Mouse (Mus musculus): Measurements from ENCODE around the gene Gpat3.

Gpat3 gene

DNA sequence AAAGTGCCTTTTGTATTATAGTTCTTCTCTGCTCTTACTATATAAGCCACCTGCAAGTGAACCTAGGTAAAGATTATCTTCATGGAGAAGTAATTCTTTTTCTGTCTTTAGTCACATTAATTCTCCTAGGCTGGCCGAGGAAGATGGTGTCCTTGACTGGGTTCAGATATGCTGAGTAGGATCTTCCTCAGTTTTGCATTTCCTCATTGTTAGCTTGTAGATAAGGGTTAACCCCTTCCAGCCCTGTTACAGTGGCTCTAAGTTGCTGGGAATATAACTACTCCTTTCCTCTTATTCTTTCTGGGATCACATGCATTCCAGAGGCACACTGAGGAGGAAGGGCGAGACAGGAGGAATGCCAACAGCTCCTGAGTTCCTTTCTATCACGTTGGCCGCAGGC lies 15.6 kb downstream of the Gpat3 start:
- no peak for DNase-seq (ENCODE audit: low spot score)

DNA sequence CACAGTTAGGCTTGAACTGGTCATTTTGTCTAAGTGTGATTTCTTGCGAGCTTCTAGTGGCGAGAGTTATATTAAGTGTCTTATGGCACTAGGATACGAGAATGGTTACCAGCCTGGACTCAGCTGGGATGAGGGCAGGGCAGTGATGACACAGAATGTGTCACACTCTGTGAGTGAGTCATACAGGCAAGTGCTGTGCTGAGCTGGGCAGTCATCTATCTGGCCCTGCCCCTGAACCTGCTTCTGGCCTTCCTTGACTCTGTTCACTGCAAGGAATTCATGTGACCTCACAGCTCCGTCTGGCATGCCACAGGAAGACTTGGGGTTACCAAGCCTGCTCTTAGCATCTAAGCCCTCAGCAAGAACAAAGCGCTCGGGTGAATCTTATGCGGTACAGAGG lies 16.3 kb downstream of the Gpat3 start:
- no peak for DNase-seq (ENCODE audit: low spot score)

DNA sequence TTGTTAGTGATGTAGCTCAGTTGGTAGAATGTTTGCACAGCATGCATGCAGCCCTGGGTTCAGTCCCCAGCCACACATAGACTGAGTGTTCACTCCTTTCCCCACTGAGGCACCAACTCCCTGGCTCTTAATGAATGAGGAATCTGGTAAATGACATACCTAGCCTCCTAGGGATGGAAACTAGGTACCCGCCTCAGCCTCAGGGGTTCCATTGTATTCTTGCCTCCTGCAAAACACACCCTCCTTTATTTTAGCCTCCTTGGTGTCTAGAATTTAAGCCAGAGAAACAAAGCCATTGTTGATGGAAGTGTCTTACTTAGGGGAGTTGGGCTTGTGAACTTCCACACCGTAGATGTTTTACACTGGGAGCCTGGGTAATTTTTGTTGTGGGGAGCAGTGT lies 17.6 kb downstream of the Gpat3 start:
- no peak for DNase-seq (ENCODE audit: low spot score)

DNA sequence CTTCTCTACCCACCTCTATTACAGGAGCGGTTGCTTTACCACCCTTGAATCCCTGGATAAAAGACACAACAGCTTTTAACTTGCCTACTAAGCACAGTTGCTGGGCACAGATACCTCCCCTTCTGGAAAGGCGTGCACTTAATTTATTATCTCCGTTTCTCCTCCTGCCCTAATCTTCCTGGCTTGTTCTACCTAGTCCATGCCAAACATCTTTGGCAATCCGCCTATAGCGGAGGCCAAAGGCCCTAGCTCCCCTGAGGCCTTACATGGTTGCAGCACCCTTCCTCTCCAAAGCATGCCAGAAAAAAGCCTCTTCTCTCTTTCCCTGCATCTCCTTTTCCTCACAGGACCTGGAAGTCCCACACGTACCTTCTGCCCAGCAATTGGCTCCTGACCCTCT lies 18.9 kb downstream of the Gpat3 start:
- no peak for DNase-seq (ENCODE audit: low spot score)

DNA sequence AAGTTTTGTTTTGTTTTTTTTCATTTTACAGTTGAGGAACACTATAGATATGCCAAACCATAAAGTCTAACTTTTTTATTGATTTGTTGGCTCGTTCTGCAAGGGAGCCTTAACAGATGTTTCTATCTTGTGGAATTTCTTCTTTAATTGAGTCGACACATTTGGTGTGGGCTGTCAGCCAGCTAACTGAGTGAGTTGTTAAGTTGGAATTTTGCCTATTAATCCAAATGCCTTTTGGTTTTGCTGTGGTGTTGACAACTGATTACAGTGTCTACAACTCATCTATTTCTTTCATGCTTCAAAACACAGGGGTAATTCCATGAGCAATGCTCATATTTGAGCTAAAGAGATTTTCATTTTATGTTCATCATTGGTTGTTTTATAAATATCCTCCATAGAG lies 20.7 kb downstream of the Gpat3 start:
- no peak for DNase-seq (ENCODE audit: low spot score)

DNA sequence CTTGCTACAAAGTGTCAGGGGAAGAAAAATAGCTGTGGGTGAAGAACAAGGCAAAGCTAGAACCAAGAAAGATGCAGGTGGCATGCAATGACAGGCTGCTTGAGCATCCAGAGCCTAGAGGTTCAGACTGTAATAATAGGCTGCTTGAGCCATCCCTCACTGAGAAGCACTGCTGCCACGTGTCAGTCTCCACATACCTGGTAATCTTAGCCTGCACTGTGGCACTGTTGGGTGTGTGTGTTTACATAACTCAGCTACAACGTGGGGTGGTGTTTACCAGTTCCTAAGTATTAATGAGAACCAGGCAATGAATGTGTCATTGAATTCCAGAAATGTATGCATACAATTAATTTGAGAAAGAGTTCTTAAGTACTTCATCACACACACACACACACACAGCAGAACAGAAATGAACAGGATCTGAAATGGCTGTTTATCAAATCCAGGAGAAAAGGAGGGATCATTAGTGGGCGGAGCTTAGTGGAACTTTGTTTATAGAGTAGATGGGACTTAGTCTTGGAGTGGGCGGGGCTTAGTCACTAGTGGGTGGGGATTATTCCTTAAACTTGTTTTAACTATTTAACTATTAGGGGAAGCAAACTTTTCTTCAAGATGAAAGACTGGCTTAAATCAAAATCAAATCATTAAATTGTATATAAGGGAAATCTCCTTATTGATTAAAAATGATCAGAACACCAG lies 23.8 kb downstream of the Gpat3 start:
- no peak for DNase-seq (ENCODE audit: low spot score)

DNA sequence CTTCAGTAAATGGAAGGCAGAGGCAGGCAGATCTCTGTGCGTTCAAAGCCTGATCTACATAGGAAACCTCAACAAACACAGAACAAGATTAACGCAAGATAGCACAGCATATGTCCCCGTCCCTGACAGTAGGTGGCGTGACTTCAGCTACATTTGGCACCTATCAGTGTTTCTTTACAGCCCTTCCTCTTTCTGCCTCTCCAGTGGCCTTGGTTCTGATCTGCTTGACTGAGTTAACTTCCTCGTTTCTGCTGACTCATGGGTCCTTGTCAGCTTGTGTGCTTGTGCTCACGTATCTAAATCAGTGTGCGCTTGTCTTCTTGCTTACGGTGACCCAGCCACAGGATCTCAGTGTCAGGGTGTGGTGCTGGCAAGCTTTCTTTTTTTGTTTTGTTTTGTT lies 26.5 kb downstream of the Gpat3 start:
- peak; percentile 27 for DNase-seq (ENCODE audit: low spot score)

DNA sequence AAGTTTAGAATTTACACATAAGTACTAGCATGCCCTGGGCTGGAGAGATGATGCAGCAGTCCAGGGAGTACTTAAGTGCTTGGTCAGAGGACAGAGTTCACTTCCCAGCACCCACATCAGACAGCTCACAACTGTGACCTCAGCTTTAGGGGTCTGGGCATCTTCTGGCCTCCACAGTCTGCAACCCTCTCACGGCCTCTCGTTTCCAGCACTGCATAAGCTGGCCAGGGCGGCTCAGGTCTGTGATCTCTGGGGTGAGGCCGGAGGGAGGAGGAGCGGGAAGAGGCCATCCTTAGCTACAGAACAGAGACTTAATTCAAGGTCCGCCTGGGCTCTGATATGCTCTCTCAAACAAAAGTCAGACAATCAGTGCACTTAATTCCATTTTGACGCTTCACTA lies 29.2 kb downstream of the Gpat3 start:
- no peak for DNase-seq (ENCODE audit: low spot score)

DNA sequence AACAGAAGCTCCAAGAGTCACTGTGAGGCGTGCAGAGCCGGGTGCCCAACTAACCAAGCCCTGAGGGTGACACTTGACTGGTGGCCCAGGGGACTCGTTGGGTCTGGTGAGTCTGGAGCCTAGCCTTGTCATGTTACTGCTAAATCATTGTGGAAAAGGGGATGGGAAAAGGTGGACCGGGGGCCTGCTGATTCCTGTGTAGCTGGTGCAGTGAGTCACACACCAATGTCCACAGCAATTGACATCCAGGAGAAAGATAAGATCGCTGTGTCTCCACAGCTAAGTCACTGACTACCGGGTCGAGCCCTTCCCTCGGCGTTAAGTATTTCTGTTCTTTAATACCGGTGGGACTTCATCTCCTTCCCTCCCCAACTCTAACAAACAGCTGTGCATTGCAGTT lies 29.7 kb downstream of the Gpat3 start:
- DNase-seq (ENCODE audit: low spot score), result no peak

DNA sequence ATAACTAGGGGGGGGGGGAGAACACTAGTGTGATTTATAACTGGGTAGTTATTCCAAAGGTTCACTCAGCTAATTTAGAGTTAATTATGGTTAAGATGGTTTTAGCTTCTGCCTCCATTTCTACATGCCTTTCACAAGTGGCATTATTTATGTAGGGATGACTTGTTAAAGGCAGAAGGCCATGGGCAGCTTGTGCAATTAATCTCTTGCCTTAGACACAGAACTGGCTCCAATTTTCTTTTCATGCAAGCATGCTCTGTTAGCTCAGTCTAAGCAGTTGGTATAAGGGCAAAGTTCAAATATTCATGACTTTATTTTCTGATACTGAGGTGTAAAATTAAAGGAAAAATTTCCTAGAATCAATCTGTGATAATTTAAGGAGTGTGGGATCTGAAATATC lies 31.5 kb downstream of the Gpat3 start:
- no peak for DNase-seq (ENCODE audit: low spot score)

DNA sequence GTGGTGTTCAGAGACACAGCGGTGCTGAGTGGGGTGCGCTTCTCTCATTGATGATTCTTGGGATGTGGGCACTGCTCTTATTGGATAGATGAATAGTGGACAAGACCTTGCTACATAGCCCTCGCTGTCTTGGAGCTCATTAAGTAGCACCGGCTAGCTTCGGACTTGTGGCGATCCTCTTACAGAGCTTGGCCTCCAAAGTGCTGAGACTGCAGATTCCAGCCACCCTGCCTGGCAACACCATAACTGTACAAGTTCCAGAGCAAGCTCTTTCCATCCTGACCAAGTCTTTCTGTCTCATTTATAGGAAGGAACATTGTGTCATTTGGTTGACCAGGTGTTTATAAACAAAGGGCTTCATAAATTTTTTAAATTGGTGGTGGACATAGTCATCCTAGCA lies 39.7 kb downstream of the Gpat3 start:
- DNase-seq (ENCODE audit: low spot score), result no peak

DNA sequence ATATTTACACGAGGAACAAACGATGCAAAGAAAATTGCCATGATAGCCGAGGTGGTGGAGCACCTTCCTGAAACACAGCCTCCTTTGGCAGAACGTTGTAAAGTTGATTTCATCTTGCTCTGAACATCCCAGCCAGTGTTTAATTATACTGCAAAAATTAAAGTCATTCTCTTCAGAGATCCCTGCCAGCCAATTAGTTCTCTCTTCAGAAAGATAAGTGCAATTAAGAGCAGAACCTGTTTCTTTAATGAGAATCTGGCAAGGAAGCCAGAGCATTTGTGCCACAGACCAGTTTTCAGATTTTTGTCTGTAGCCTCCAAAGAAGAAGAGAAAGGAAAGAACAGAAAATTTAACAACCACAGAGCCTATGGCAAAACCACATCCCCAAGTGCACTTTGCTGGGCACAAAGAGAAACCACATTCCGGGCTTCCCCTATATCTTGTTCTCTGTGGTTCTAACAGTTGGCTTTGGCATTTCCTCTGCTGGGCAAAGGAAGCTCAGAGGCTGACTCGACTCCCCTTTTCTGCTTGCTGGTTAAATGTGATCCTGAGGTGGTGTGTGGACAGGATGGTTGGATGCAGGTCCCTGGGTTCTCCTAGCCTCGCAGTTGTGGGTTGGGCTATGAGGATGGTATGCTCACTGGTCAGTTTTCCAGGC lies 40.9 kb downstream of the Gpat3 start:
- peak; percentile 41 for DNase-seq (ENCODE audit: low spot score)

DNA sequence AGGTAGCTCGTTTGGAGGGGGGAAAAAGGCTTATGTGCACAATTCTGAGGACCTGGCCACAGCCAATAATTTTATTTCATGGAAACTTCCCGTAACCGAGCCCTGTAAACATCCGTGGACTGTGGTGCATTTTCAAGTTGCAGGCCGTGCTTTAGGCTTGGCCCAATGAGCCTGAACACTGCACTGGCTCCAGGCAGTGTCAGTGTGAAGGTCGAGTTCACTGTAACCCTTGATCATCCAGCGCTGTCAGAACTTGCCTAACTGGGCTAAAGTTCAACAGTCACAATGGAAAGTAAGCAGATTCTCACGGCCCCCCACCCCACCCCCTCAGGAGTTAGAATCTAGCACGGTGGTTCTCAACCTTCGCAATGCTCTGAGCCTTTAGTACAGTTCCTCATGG lies 50.7 kb downstream of the Gpat3 start:
- DNase-seq (ENCODE audit: low spot score), result no peak

DNA sequence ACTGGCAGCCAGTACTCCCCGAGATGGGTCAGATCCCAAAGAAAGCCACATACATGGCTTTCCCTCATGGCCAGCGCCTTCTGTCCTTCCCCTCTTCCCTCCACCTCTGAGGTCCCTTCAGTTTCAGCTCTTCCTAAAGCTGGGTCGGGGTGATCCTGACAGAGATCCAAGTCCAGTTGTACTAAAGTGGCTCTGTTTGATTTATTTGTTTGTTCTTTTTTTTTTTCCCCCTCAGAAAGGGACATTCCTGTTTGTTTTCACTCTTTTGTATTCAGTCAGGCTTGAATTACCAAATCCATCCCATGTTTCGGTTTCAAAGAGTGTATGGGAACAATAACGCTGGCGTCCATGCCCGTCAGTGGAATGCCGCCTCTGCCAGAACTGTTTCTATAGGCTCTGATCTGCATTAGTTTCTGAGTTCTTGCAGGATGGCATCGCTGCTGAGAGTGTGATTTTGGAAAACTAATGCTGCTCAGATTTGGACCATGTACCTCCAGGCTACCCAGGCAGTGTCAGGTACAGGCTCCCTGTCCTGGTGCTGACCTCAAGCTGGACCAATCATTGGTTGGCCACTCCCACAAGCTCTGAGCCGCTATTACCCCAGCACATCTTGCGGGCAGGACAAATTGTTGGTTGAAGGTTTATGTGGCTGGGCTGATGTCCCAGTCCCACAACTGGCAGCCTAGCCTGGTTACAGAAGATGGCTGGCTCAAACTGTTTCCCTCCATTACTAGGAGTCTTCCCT lies 54.4 kb downstream of the Gpat3 start:
- no peak for DNase-seq (ENCODE audit: low spot score)

DNA sequence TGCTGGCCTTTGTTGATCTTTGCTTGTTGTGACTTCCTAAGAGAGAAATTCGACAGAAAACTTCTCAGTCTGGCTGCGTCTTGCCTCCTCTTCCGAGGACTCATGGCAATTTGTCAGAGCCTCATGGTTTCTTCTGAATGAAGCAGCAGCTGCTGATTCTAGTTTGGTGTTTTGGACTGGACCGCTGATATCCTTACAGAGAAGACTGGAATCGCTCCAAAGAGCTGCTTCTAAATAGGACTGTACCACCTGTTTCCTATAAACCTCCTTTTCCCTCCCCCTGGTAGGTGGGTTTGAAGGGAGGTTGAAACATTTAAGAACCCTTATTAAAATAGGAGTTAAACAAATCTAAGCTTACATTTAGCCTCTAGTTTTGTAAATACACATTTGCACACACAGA lies 55.5 kb downstream of the Gpat3 start:
- no peak for DNase-seq (ENCODE audit: low spot score)

DNA sequence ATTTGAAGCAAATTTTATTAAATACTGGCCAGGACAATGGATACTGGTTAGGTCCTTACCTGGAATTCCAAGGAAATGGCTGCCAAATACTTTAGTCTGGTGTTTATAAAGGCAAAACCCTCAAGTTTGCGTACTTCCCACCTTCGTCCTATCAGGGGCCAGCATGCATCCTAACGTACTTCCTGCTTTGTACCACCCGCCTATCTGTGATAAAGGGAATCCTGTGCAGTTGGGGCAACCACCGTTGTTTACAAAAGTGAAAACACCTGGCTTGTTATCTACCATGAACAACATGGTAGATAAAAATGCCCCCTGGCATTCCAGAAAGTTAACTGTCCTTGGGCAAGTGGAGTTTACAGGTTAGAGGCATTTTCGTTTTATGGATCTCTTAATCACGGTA lies 63.0 kb downstream of the Gpat3 start:
- no peak for DNase-seq (ENCODE audit: low spot score)

DNA sequence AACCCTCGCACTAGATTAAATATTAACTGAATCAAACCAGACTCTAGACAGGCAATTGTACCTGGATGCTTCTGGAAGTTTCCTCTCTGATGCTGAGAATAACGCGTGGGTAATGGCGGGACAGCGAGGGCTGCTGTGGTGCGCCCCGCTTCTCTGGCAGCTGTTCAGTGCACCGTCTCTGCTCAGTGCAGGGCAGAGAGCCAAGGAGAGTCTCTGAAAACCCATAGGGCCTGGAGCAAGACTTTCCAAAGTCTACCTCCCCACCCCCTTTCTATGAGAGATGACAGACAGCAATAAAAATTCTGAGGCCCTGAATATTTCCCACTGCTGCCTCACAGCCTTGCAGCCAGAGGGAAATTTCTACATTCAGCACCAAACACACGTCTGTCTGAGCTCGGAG lies 63.4 kb downstream of the Gpat3 start:
- DNase-seq (ENCODE audit: low spot score), result no peak

DNA sequence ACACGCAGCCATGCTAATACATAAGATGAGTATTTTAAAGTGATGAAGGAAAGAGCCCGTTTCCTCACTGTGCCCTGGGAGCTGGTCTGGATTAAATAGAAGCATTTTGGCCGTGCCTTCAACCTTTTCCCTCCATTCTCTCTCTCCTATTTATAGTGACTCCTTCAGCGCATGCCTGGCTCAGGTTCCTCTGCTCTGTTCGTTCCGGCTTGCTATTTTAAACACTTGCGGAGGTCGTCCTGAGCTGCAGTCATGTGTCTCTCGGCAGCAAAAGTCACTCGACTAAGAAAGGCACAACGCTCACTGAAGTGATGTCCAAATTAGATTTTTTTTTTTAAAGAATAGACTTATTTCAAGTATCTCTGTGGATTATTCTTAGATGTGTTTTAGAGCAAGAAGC lies 64.2 kb downstream of the Gpat3 start:
- DNase-seq (ENCODE audit: low spot score), result no peak

DNA sequence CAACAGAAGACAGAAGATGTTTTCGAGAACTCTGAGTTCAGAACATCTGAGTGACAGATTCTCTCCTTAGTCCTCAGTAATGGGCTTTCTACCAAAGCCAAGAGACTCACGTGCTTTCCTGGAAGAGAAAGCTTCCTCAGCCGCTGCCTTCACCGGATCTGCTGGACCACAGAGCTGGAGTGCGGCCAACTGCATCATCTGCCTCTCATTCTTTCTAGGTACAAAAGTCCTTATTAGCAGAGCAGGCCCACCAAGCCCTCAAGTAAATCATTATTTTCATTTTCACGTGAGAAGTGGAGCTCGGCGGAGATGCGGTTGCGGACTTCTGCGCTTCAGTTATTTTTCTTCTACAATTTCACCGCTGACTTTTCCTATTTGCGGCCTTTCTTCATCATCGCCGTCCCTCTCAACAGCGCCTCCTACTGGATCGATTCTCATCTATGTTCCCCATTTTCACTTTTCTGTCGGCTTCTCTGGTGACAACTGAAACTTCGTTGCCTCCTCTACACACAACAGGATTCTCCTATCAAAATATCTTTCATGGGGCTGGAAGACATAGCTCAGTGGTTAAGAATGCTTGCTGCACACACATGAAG lies 66.1 kb downstream of the Gpat3 start:
- DNase-seq (ENCODE audit: low spot score), result peak; percentile 50

DNA sequence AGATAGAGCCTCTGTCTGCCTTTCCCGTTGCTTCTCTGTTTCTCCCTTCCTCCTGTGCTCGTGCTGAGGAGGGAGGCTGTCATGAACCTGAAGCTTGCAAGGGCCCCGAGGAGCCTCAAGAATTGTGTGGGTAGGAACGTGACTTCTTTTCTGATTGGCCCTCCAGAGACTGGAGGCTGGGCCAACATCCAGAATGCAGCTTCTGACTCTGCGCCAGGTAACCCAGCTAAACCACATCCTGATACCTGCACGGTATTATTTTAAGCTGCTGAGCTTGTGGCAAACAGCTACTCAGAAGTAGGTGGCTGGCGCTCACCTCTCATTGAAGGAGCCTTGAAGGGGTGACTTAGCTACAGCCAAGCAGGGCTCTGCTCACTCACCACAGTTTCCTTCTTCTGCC lies 66.9 kb downstream of the Gpat3 start:
- peak; percentile 80 for DNase-seq (ENCODE audit: low spot score)

DNA sequence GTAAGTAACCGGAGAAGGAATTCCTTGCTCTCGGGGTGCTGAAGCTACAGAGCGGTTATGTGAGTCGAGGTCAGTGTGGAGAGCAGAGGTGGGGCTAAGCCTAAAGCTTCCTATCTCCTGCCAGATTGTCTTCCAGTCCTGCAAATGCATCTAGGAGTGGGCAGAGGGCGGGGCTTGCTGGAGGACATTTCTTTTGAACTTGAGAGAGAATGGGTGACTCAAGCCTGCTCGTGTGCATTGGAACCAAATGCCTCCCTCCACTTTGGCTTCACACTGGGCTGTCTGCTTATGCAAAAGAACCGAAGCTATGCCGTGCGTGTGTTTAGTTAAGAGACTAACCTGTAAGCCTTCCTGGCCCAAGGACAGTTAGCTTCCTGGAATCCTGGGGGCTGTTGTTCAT lies 67.8 kb downstream of the Gpat3 start:
- DNase-seq (ENCODE audit: low spot score), result no peak

DNA sequence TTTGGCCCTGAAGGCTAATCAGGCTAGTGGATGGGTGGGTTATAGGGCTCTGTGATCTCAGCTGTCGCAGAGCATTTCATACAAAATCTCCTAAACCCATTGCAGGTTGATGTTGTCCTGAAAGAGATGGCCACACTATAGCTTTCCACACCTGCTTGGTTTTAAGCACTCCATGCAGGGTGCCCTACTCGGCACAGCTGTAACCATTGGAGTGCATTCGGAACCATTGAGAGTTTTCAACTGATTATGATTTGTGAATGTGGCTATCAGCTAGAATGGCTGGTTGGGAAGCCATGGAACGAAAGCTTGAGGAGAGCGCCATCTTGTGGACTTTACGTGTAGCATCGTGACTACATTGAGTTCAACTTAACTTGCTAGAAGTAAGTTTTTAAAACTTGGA lies 69.5 kb downstream of the Gpat3 start:
- peak; percentile 74 for DNase-seq (ENCODE audit: low spot score)

DNA sequence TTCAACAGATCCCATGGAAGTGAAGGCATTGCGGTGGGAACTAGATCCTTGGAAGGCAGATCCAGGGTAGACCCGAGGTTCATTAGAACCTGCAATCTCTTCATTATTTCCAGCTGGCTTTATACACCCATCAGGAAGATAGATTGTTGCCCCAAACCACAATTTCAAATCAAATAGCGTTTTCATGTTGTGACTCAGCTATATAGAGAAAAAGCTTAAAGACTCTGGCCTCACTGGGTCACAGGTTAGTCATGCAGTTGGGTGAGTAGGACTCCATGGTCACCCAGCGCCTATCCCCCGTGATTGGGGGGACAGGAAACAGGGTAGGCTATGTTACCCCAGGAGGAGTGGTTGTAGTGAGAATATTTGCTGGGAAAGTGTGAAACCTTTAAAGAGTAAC lies 69.9 kb downstream of the Gpat3 start:
- peak; percentile 6 for DNase-seq (ENCODE audit: low spot score)
